Mouse (Mus musculus): ENCODE data around the gene Rrp8. TPM values are rescaled to one million over a fixed set of nuclear protein-coding genes. Genes with fewer than 3 reads are reported as not detected.

The Rrp8 gene
- polyA plus RNA-seq (2015; fragmentation: Nextera tagmentation; extraction: Ambion mirVana): 11.0 and 11.5 TPM in 2 replicates

- Histone ChIP-seq H3K27me3 (ENCODE audit: control insufficient read depth, insufficient read depth, low read depth, low read length) (no peaks in the 10 kb centered on the region), H3K9ac (ENCODE audit: low read depth, low read length) (peak within 1 kb of the TSS; percentile 94), H3K9me3 (replicated peaks; ENCODE audit: control insufficient read depth, low read length) (no peaks in the 10 kb centered on the region), H3K4me2 (ENCODE audit: low read depth, low read length) (peak within 1 kb of the TSS; percentile 86), H3K4me3 (ENCODE audit: low read depth, low read length) (peak within 1 kb of the TSS; percentile 89), H3K27ac (ENCODE audit: low read length) (peak within 1 kb of the TSS; percentile 89), H3K4me1 (ENCODE audit: control insufficient read depth, low read depth, low read length) (peaks cover 27% of the 10 kb centered on the region), H3K36me3 (ENCODE audit: control insufficient read depth, insufficient read depth) (peaks cover 36% of the 10 kb centered on the region)
- WGBS (ENCODE audit: insufficient replicate concordance): 0% methylated on average over 30 of the region's 30 CpGs
- ATAC-seq (ENCODE audit: low read depth): peak; percentile 9
Measured at GRCm38 (mm10) chr7:105736911-105737521, at the start of gene Rrp8. Rrp8 (minus strand) TSS chr7:105737385.

GRCm38 (mm10) chr7:105786506-105787284 is 49.5 kb upstream of the Rrp8 start:
- Histone ChIP-seq H3K4me3 (ENCODE audit: low read depth, low read length) (peak overlapping the region; percentile 55), H3K27me3 (ENCODE audit: control insufficient read depth, insufficient read depth, low read depth, low read length) (peaks cover 50% of the 10 kb centered on the region), H3K9me3 (replicated peaks; ENCODE audit: control insufficient read depth, low read length) (no peaks in the 10 kb centered on the region), H3K27ac (ENCODE audit: low read length) (no peak overlapping the region), H3K36me3 (ENCODE audit: control insufficient read depth, insufficient read depth) (no peaks in the 10 kb centered on the region), H3K9ac (ENCODE audit: low read depth, low read length) (no peak overlapping the region), H3K4me2 (ENCODE audit: low read depth, low read length) (peak overlapping the region; percentile 52), H3K4me1 (ENCODE audit: control insufficient read depth, low read depth, low read length) (no peaks in the 10 kb centered on the region)
- peak; percentile 17 for ATAC-seq (ENCODE audit: low read depth)
- WGBS (ENCODE audit: insufficient replicate concordance): 17% methylated on average over 20 of the region's 20 CpGs

GRCm38 (mm10) chr7:105784556-105784955 is 47.4 kb upstream of the Rrp8 start:
- H3K27ac ChIP-seq (ENCODE audit: low read length): no peak overlapping the region
- H3K4me2 ChIP-seq (ENCODE audit: low read depth, low read length): no peak overlapping the region
- ATAC-seq (ENCODE audit: low read depth): no peak
- H3K4me3 ChIP-seq (ENCODE audit: low read depth, low read length): no peak overlapping the region
- H3K4me1 ChIP-seq (ENCODE audit: control insufficient read depth, low read depth, low read length): no peaks in the 10 kb centered on the region
- peaks cover 47% of the 10 kb centered on the region for H3K27me3 ChIP-seq (ENCODE audit: control insufficient read depth, insufficient read depth, low read depth, low read length)
- H3K9me3 ChIP-seq (replicated peaks; ENCODE audit: control insufficient read depth, low read length): no peaks in the 10 kb centered on the region
- WGBS (ENCODE audit: insufficient replicate concordance): 29% methylated on average over 4 of the region's 4 CpGs
- no peaks in the 10 kb centered on the region for H3K36me3 ChIP-seq (ENCODE audit: control insufficient read depth, insufficient read depth)
- H3K9ac ChIP-seq (ENCODE audit: low read depth, low read length): no peak overlapping the region

- Histone ChIP-seq H3K9me3 (replicated peaks; ENCODE audit: control insufficient read depth, low read length) (no peaks in the 10 kb centered on the region), H3K27ac (ENCODE audit: low read length) (no peak overlapping the region), H3K27me3 (ENCODE audit: control insufficient read depth, insufficient read depth, low read depth, low read length) (peaks cover 42% of the 10 kb centered on the region), H3K9ac (ENCODE audit: low read depth, low read length) (no peak overlapping the region), H3K4me2 (ENCODE audit: low read depth, low read length) (no peak overlapping the region), H3K4me1 (ENCODE audit: control insufficient read depth, low read depth, low read length) (no peaks in the 10 kb centered on the region), H3K36me3 (ENCODE audit: control insufficient read depth, insufficient read depth) (no peaks in the 10 kb centered on the region), H3K4me3 (ENCODE audit: low read depth, low read length) (no peak overlapping the region)
- ATAC-seq (ENCODE audit: low read depth): no peak
- WGBS (ENCODE audit: insufficient replicate concordance): 31% methylated on average over 4 of the region's 4 CpGs
Measured at GRCm38 (mm10) chr7:105783861-105784260, 46.7 kb upstream of the Rrp8 start.

- H3K27me3 ChIP-seq (ENCODE audit: control insufficient read depth, insufficient read depth, low read depth, low read length): peaks cover under 1% of the 10 kb centered on the region; the same call in 1 of the 2 replicates
- no peak overlapping the region for H3K9ac ChIP-seq (ENCODE audit: low read depth, low read length)
- no peak overlapping the region for H3K4me2 ChIP-seq (ENCODE audit: low read depth, low read length)
- no peaks in the 10 kb centered on the region; the same call in 1 of the 2 replicates for H3K4me1 ChIP-seq (ENCODE audit: control insufficient read depth, low read depth, low read length)
- H3K4me3 ChIP-seq (ENCODE audit: low read depth, low read length): no peak overlapping the region
- ATAC-seq (ENCODE audit: low read depth): peak; percentile 64
- no peaks in the 10 kb centered on the region for H3K36me3 ChIP-seq (ENCODE audit: control insufficient read depth, insufficient read depth)
- H3K9me3 ChIP-seq (replicated peaks; ENCODE audit: control insufficient read depth, low read length): no peaks in the 10 kb centered on the region
- 17% methylated on average over 4 of the region's 4 CpGs for WGBS (ENCODE audit: insufficient replicate concordance)
- H3K27ac ChIP-seq (ENCODE audit: low read length): peak overlapping the region; percentile 25
Measured at GRCm38 (mm10) chr7:105778553-105779265, 41.5 kb upstream of the Rrp8 start.

- H3K27me3 ChIP-seq (ENCODE audit: control insufficient read depth, insufficient read depth, low read depth, low read length): no peaks in the 10 kb centered on the region
- H3K4me3 ChIP-seq (ENCODE audit: low read depth, low read length): no peak overlapping the region
- 24% methylated on average over 13 of the region's 13 CpGs for WGBS (ENCODE audit: insufficient replicate concordance)
- no peak; the same call in 1 of the 2 replicates for ATAC-seq (ENCODE audit: low read depth)
- H3K36me3 ChIP-seq (ENCODE audit: control insufficient read depth, insufficient read depth): no peaks in the 10 kb centered on the region
- H3K4me2 ChIP-seq (ENCODE audit: low read depth, low read length): no peak overlapping the region
- H3K9ac ChIP-seq (ENCODE audit: low read depth, low read length): no peak overlapping the region
- no peaks in the 10 kb centered on the region; the same call in 1 of the 2 replicates for H3K4me1 ChIP-seq (ENCODE audit: control insufficient read depth, low read depth, low read length)
- no peaks in the 10 kb centered on the region for H3K9me3 ChIP-seq (replicated peaks; ENCODE audit: control insufficient read depth, low read length)
- H3K27ac ChIP-seq (ENCODE audit: low read length): peak overlapping the region; percentile 25; the same call in 1 of the 2 replicates
Measured at GRCm38 (mm10) chr7:105777797-105778552, 40.8 kb upstream of the Rrp8 start.

GRCm38 (mm10) chr7:105777316-105777715 is 40.1 kb upstream of the Rrp8 start:
- no peak for ATAC-seq (ENCODE audit: low read depth)
- Histone ChIP-seq H3K27ac (ENCODE audit: low read length) (no peak overlapping the region), H3K4me3 (ENCODE audit: low read depth, low read length) (no peak overlapping the region), H3K9me3 (replicated peaks; ENCODE audit: control insufficient read depth, low read length) (no peaks in the 10 kb centered on the region), H3K27me3 (ENCODE audit: control insufficient read depth, insufficient read depth, low read depth, low read length) (no peaks in the 10 kb centered on the region), H3K4me1 (ENCODE audit: control insufficient read depth, low read depth, low read length) (no peaks in the 10 kb centered on the region; the same call in 1 of the 2 replicates), H3K36me3 (ENCODE audit: control insufficient read depth, insufficient read depth) (no peaks in the 10 kb centered on the region), H3K4me2 (ENCODE audit: low read depth, low read length) (no peak overlapping the region), H3K9ac (ENCODE audit: low read depth, low read length) (no peak overlapping the region)
- WGBS (ENCODE audit: insufficient replicate concordance): 59% methylated on average over 1 of the region's 1 CpGs

- no peak overlapping the region for H3K27ac ChIP-seq (ENCODE audit: low read length)
- WGBS (ENCODE audit: insufficient replicate concordance): 56% methylated on average over 2 of the region's 2 CpGs
- no peaks in the 10 kb centered on the region; the same call in 1 of the 2 replicates for H3K4me1 ChIP-seq (ENCODE audit: control insufficient read depth, low read depth, low read length)
Measured at GRCm38 (mm10) chr7:105776026-105776425, 38.8 kb upstream of the Rrp8 start.

More at GRCm38 (mm10) chr7:105776026-105776425, 38.8 kb upstream of the Rrp8 start:
- no peak overlapping the region for H3K4me2 ChIP-seq (ENCODE audit: low read depth, low read length)
- ATAC-seq (ENCODE audit: low read depth): no peak
- no peak overlapping the region for H3K4me3 ChIP-seq (ENCODE audit: low read depth, low read length)
- H3K27me3 ChIP-seq (ENCODE audit: control insufficient read depth, insufficient read depth, low read depth, low read length): no peaks in the 10 kb centered on the region
- H3K9ac ChIP-seq (ENCODE audit: low read depth, low read length): no peak overlapping the region
- no peaks in the 10 kb centered on the region for H3K9me3 ChIP-seq (replicated peaks; ENCODE audit: control insufficient read depth, low read length)
- H3K36me3 ChIP-seq (ENCODE audit: control insufficient read depth, insufficient read depth): no peaks in the 10 kb centered on the region
